Mouse (Mus musculus): ENCODE results near the gene Nktr. TPM values are rescaled to one million over a fixed set of nuclear protein-coding genes. Genes with fewer than 3 reads are reported as not detected.

Nktr gene
- total and polyA plus RNA-seq, 3 experiments: 25.0 to 83.7 (median 54.2) TPM

GRCm38 (mm10) chr9:121761787-121762186 is 42.8 kb downstream of the Nktr start:
- no peak for DNase-seq

GRCm38 (mm10) chr9:121762248-121762647 is 43.3 kb downstream of the Nktr start:
- no peak for DNase-seq

- DNase-seq: no peak
Observed at GRCm38 (mm10) chr9:121762761-121763160, 43.8 kb downstream of the Nktr start.

- peak; percentile 50 for DNase-seq
Observed at GRCm38 (mm10) chr9:121763716-121764115, 44.7 kb downstream of the Nktr start.

GRCm38 (mm10) chr9:121765166-121765855 is 46.3 kb downstream of the Nktr start:
- DNase-seq: no peak

- DNase-seq: no peak
Observed at GRCm38 (mm10) chr9:121772412-121772811, 53.4 kb downstream of the Nktr start.

- DNase-seq: no peak
Observed at GRCm38 (mm10) chr9:121775951-121776350, 57.0 kb downstream of the Nktr start.

- peak; percentile 55 for DNase-seq
Observed at GRCm38 (mm10) chr9:121776511-121776910, 57.5 kb downstream of the Nktr start.

- no peak for DNase-seq
Observed at GRCm38 (mm10) chr9:121777484-121778065, 58.6 kb downstream of the Nktr start, which contains the start of gene Klhl40. TSS of gene Klhl40 (plus strand) at chr9:121777607.

GRCm38 (mm10) chr9:121778066-121778624 is 59.2 kb downstream of the Nktr start:
- DNase-seq: peak; percentile 35

- no peak for DNase-seq
Observed at GRCm38 (mm10) chr9:121784801-121785200, 65.8 kb downstream of the Nktr start.

GRCm38 (mm10) chr9:121785261-121785660 is 66.3 kb downstream of the Nktr start:
- DNase-seq: no peak

- no peak for DNase-seq
Observed at GRCm38 (mm10) chr9:121786359-121786758, 67.4 kb downstream of the Nktr start.

GRCm38 (mm10) chr9:121791206-121791605 is 72.2 kb downstream of the Nktr start:
- DNase-seq: peak; percentile 56

GRCm38 (mm10) chr9:121791757-121792521 is 73.0 kb downstream of the Nktr start, which contains the start of gene Hhatl:
TSS of gene Hhatl (minus strand) at chr9:121792507.
- no peak for DNase-seq

GRCm38 (mm10) chr9:121794972-121795539 is 76.1 kb downstream of the Nktr start:
- DNase-seq: no peak

- no peak for DNase-seq
Observed at GRCm38 (mm10) chr9:121797722-121798121, 78.8 kb downstream of the Nktr start.

- no peak for DNase-seq
Observed at GRCm38 (mm10) chr9:121798887-121799520, 80.0 kb downstream of the Nktr start.

GRCm38 (mm10) chr9:121802747-121803146 is 83.8 kb downstream of the Nktr start:
- DNase-seq: no peak
